Mouse (Mus musculus) liver, postnatal 0 days (tissue): Measurements from ENCODE around the gene Mpeg1. TPM values are rescaled to one million over a fixed set of nuclear protein-coding genes. Genes with fewer than 3 reads are reported as not detected.

Experiments
- ATAC-seq: fragments of 200-750 bp; cut with Nextera tagmentation; 2 replicates; pipeline ENCODE4 v1.8.0; 2017; ENCODE audit warnings: mild to moderate bottlenecking, moderate library complexity
- DNase-seq: peaks from one replicate; pipeline ENCODE4 v3.0.0-alpha.2; 2016
- H3K27ac ChIP-seq: fragments of 300-500 bp; sonication (generic); 2 replicates; pipeline ENCODE4 v1.5.1; 2014; ENCODE audit warnings: antibody characterized with exemption, moderate library complexity, mild to moderate bottlenecking, low read depth
- H3K27me3 ChIP-seq: fragments of 300-500 bp; sonication (generic); 2 replicates; pipeline ENCODE4 v1.6.1; 2014; ENCODE audit warnings: low read length, control low read depth, mixed read lengths; ENCODE audit not compliant: insufficient read depth
- H3K36me3 ChIP-seq: fragments of 300-500 bp; sonication (generic); replicated peaks from 2 replicates; pipeline ENCODE4 v1.6.1; 2014; ENCODE audit warnings: mild to moderate bottlenecking, control low read depth, low read length, moderate library complexity, mixed read lengths; ENCODE audit not compliant: insufficient read depth
- H3K4me1 ChIP-seq: fragments of 300-500 bp; sonication (generic); 2 replicates; pipeline ENCODE4 v1.6.1; 2014; ENCODE audit warnings: antibody characterized with exemption, mild to moderate bottlenecking, control low read depth; ENCODE audit not compliant: insufficient read depth
- H3K4me2 ChIP-seq: fragments of 300-500 bp; sonication (generic); 2 replicates; pipeline ENCODE4 v1.6.1; 2014; ENCODE audit warnings: low read depth, mild to moderate bottlenecking, low read length, moderate library complexity, mixed read lengths
- H3K4me3 ChIP-seq: fragments of 300-500 bp; sonication (generic); 2 replicates; pipeline ENCODE4 v1.5.1; 2014; ENCODE audit warnings: low read depth, low read length
- H3K9ac ChIP-seq: fragments of 300-500 bp; sonication (generic); replicated peaks from 2 replicates; pipeline ENCODE4 v1.6.1; 2014; ENCODE audit warnings: mild to moderate bottlenecking, moderate library complexity
- H3K9me3 ChIP-seq: fragments of 300-500 bp; sonication (generic); 2 replicates; pipeline ENCODE4 v1.6.1; 2016; ENCODE audit warnings: mild to moderate bottlenecking, control low read depth, low read length, mixed read lengths
- CTCF ChIP-seq: sonication (generic); IDR thresholded peaks from 2 replicates; pipeline ENCODE4 v1.5.1; 2016; ENCODE audit warnings: antibody characterized with exemption, low read depth
- EP300 ChIP-seq: IDR thresholded peaks from 2 replicates; pipeline ENCODE4 v1.6.1; 2016; ENCODE audit warnings: antibody characterized with exemption, low read depth, mild to moderate bottlenecking
- WGBS: fragments of 180-500 bp; shearing (Covaris S2); extraction: QIAGEN DNeasy Blood & Tissue Kit; methylation state at CpG from one replicate; pipeline ENCODE4 v1.1.7; 2014; ENCODE audit not compliant: insufficient replicate concordance; 5-methylcytosine and 5-hydroxymethylcytosine counted together
- polyA plus RNA-seq: library from polyadenylated mRNA; unstranded; fragments of >200 nt; fragmentation: Nextera tagmentation; extraction: Ambion mirVana; gene quantifications from 2 replicates; pipeline ENCODE4 v1.2.1, GENCODE M21; 2015

Gene Mpeg1
- polyA plus RNA-seq, 1 experiment from 2014 or later, result 3.5 TPM

- Histone ChIP-seq H3K9ac (no peak overlapping the region), H3K27ac (no peak overlapping the region), H3K4me3 (no peak overlapping the region), H3K36me3 (peaks cover 6% of the 10 kb centered on the region), H3K27me3 (no peaks in the 10 kb centered on the region), H3K9me3 (no peaks in the 10 kb centered on the region), H3K4me2 (no peak overlapping the region), H3K4me1 (peaks cover 6% of the 10 kb centered on the region; the same call in 1 of the 2 replicates)
- TF ChIP-seq EP300 (no peak), CTCF (no peak)
- WGBS, result 62% methylated on average over 4 of the region's 4 CpGs
- no peak for ATAC-seq
- no peak for DNase-seq
Observed at GRCm38 (mm10) chr19:12493453-12494186, 33.0 kb downstream of the Mpeg1 start.

- no peak overlapping the region for H3K27ac ChIP-seq
Observed at GRCm38 (mm10) chr19:12494187-12494458, 33.5 kb downstream of the Mpeg1 start.

GRCm38 (mm10) chr19:12494972-12495535 lies 34.5 kb downstream of the Mpeg1 start:
- no peak overlapping the region for H3K27ac ChIP-seq
- H3K36me3 ChIP-seq, result peaks cover 6% of the 10 kb centered on the region
- no peak overlapping the region for H3K4me2 ChIP-seq
- no peak for ATAC-seq
- H3K27me3 ChIP-seq, result no peaks in the 10 kb centered on the region
- no peaks in the 10 kb centered on the region for H3K9me3 ChIP-seq
- TF ChIP-seq EP300, result no peak
- TF ChIP-seq CTCF, result no peak
- H3K9ac ChIP-seq, result no peak overlapping the region
- no peak overlapping the region for H3K4me3 ChIP-seq
- DNase-seq, result no peak
- 58% methylated on average over 3 of the region's 3 CpGs for WGBS
- H3K4me1 ChIP-seq, result no peaks in the 10 kb centered on the region; the same call in 1 of the 2 replicates

More at GRCm38 (mm10) chr19:12494187-12494458, 33.5 kb downstream of the Mpeg1 start:
- DNase-seq, result no peak
- Histone ChIP-seq H3K4me2 (no peak overlapping the region), H3K4me3 (no peak overlapping the region), H3K27me3 (no peaks in the 10 kb centered on the region), H3K4me1 (peaks cover 6% of the 10 kb centered on the region; the same call in 1 of the 2 replicates), H3K36me3 (peaks cover 6% of the 10 kb centered on the region), H3K9me3 (no peaks in the 10 kb centered on the region), H3K9ac (no peak overlapping the region)
- ATAC-seq, result no peak
- WGBS, result 62% methylated on average over 4 of the region's 4 CpGs
- TF ChIP-seq EP300 (no peak), CTCF (no peak)

GRCm38 (mm10) chr19:12496241-12496640 lies 35.7 kb downstream of the Mpeg1 start:
- WGBS, result 85% methylated on average over 2 of the region's 2 CpGs

GRCm38 (mm10) chr19:12497909-12498308 lies 37.3 kb downstream of the Mpeg1 start:
- H3K4me2 ChIP-seq, result no peak overlapping the region
- DNase-seq (no peak), ATAC-seq (no peak)
- peaks cover 6% of the 10 kb centered on the region for H3K4me1 ChIP-seq
- no peak overlapping the region for H3K4me3 ChIP-seq
- H3K36me3 ChIP-seq, result no peaks in the 10 kb centered on the region
- no peak overlapping the region for H3K9ac ChIP-seq
- 73% methylated on average over 2 of the region's 2 CpGs for WGBS
- H3K27me3 ChIP-seq, result no peaks in the 10 kb centered on the region; the same call in 1 of the 2 replicates
- H3K9me3 ChIP-seq, result no peaks in the 10 kb centered on the region
- TF ChIP-seq CTCF (no peak), EP300 (no peak)
- H3K27ac ChIP-seq, result no peak overlapping the region

More at GRCm38 (mm10) chr19:12496241-12496640, 35.7 kb downstream of the Mpeg1 start:
- H3K27ac ChIP-seq, result no peak overlapping the region
- no peak for DNase-seq
- no peak for TF ChIP-seq EP300
- no peak for TF ChIP-seq CTCF
- H3K9ac ChIP-seq, result no peak overlapping the region
- H3K36me3 ChIP-seq, result peaks cover 4% of the 10 kb centered on the region; the same call in 1 of the 2 replicates
- H3K4me3 ChIP-seq, result no peak overlapping the region
- peaks cover 6% of the 10 kb centered on the region for H3K4me1 ChIP-seq
- no peak overlapping the region for H3K4me2 ChIP-seq
- no peaks in the 10 kb centered on the region; the same call in 1 of the 2 replicates for H3K27me3 ChIP-seq
- no peak for ATAC-seq
- no peaks in the 10 kb centered on the region for H3K9me3 ChIP-seq

GRCm38 (mm10) chr19:12498321-12498720 lies 37.7 kb downstream of the Mpeg1 start:
- peaks cover 6% of the 10 kb centered on the region for H3K4me1 ChIP-seq
- H3K4me3 ChIP-seq, result no peak overlapping the region
- H3K27me3 ChIP-seq, result no peaks in the 10 kb centered on the region; the same call in 1 of the 2 replicates
- no peaks in the 10 kb centered on the region for H3K36me3 ChIP-seq
- no peak for TF ChIP-seq CTCF
- no peak for TF ChIP-seq EP300
- ATAC-seq, result no peak
- no peak overlapping the region for H3K4me2 ChIP-seq
- H3K27ac ChIP-seq, result no peak overlapping the region
- no peak for DNase-seq
- no peak overlapping the region for H3K9ac ChIP-seq
- 67% methylated on average over 4 of the region's 4 CpGs for WGBS
- no peaks in the 10 kb centered on the region for H3K9me3 ChIP-seq
